Mouse (Mus musculus): ENCODE measurements at regions not wholly inside any gene's neighbourhood (a gene's known extent, or its start where the extent isn't known, plus 50 kb on each side); places are given as distances from the start of the nearest gene placed in this dataset.

- TF ChIP-seq CTCF (IDR thresholded peaks at IDR 0.05; ENCODE audit: insufficient read depth, low read depth, low read length), result no peak
- TF ChIP-seq POLR2A (IDR thresholded peaks at IDR 0.05; ENCODE audit: insufficient read depth, low read depth, low read length), result no peak
Observed at GRCm38 (mm10) chr3:9355875-9356274, 254.0 kb downstream of the Zfp704 start.
